Mouse (Mus musculus) erythroblast, embryonic 14.5 days (primary cell): ENCODE measurements around the gene Zkscan16. TPM values are rescaled to one million over a fixed set of nuclear protein-coding genes. Genes with fewer than 3 reads are reported as not detected.
A peak's percentile ranks its signal among the peaks of the same experiment; 100 is the strongest.

Experiments
- H3K27me3 ChIP-seq: 2 replicates; pipeline ENCODE4 v1.6.1; 2012; ENCODE audit warnings: inconsistent platforms; ENCODE audit not compliant: control insufficient read depth
- H3K36me3 ChIP-seq: 2 replicates; pipeline ENCODE4 v1.6.1; 2012; ENCODE audit warnings: mild to moderate bottlenecking, inconsistent platforms; ENCODE audit not compliant: control insufficient read depth
- H3K4me1 ChIP-seq: 2 replicates; pipeline ENCODE4 v1.6.1; 2012; ENCODE audit warnings: inconsistent platforms; ENCODE audit not compliant: control insufficient read depth
- H3K4me3 ChIP-seq: replicated peaks from 2 replicates; pipeline ENCODE3; 2012; ENCODE audit warnings: moderate library complexity, mild to moderate bottlenecking, inconsistent platforms
- H3K9me3 ChIP-seq: 2 replicates; pipeline ENCODE4 v1.6.1; 2012; ENCODE audit warnings: low read length, inconsistent platforms, mixed read lengths; ENCODE audit not compliant: control insufficient read depth
- GATA1 ChIP-seq: IDR thresholded peaks from 2 replicates; pipeline ENCODE4 v1.6.1; 2012; ENCODE audit warnings: low read length, inconsistent platforms, mixed read lengths
- TAL1 ChIP-seq: IDR thresholded peaks from 3 replicates; pipeline ENCODE4 v1.6.1; 2012; ENCODE audit warnings: low read length, inconsistent platforms, mixed read lengths
- polyA plus RNA-seq: library from polyadenylated mRNA; stranded (reverse); fragments of >175 nt; gene quantifications from 2 replicates; pipeline ENCODE4 v1.2.3, GENCODE M21; 2012

The Zkscan16 gene
- polyA plus RNA-seq, 1 experiment, result not detected

DNA sequence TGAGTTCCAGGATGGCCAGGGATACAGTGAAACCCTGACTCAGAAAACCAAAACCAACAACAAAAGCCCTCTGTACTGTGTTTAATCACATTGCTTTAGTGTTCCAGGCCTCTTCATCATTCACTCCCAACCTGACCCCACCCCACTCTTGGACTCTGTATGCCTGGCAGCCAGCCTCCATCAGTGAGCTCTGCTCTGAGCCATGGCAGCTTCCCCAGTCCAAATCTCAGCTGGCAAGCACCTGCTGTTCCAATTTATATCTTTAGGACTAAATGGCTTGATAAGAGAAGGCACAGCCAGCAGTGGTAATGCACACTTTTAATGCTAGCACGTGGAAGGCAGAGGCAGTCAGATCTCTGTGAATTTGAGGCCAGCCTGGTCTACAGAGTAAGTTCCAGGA, 21.7 kb downstream of the Zkscan16 start:
- TF ChIP-seq TAL1, result no peak
- H3K4me1 ChIP-seq, result peaks cover 11% of the 10 kb centered on the region
- H3K27me3 ChIP-seq, result peaks cover 3% of the 10 kb centered on the region; the same call in 1 of the 2 replicates
- no peaks in the 10 kb centered on the region for H3K9me3 ChIP-seq
- H3K4me3 ChIP-seq, result no peak overlapping the region
- H3K36me3 ChIP-seq, result no peaks in the 10 kb centered on the region

- H3K4me3 ChIP-seq, result peak overlapping the region; percentile 31
- TF ChIP-seq TAL1 (peak; percentile 52), GATA1 (0 out of 2 replicates have a peak, but pooled peaks have one; percentile 15)
- peaks cover 30% of the 10 kb centered on the region for H3K4me1 ChIP-seq
- peaks cover 7% of the 10 kb centered on the region for H3K36me3 ChIP-seq
- no peaks in the 10 kb centered on the region for H3K27me3 ChIP-seq
- H3K9me3 ChIP-seq, result no peaks in the 10 kb centered on the region
These were observed 27.2 kb downstream of the Zkscan16 start for GRCm38 (mm10) chr4:58970678-58971077.

GRCm38 (mm10) chr4:58975711-58976110, 32.3 kb downstream of the Zkscan16 start:
- Histone ChIP-seq H3K36me3 (peaks cover 9% of the 10 kb centered on the region), H3K4me1 (peaks cover 13% of the 10 kb centered on the region), H3K4me3 (no peak overlapping the region), H3K9me3 (no peaks in the 10 kb centered on the region), H3K27me3 (no peaks in the 10 kb centered on the region)
- TF ChIP-seq TAL1, result no peak
- no peak for TF ChIP-seq GATA1

- Histone ChIP-seq H3K4me3 (no peak overlapping the region), H3K9me3 (no peaks in the 10 kb centered on the region), H3K27me3 (no peaks in the 10 kb centered on the region), H3K4me1 (peaks cover 16% of the 10 kb centered on the region), H3K36me3 (peaks cover 2% of the 10 kb centered on the region; the same call in 1 of the 2 replicates)
- TF ChIP-seq TAL1, result no peak
- TF ChIP-seq GATA1, result no peak
These were observed 38.0 kb downstream of the Zkscan16 start for GRCm38 (mm10) chr4:58981421-58981820.

DNA sequence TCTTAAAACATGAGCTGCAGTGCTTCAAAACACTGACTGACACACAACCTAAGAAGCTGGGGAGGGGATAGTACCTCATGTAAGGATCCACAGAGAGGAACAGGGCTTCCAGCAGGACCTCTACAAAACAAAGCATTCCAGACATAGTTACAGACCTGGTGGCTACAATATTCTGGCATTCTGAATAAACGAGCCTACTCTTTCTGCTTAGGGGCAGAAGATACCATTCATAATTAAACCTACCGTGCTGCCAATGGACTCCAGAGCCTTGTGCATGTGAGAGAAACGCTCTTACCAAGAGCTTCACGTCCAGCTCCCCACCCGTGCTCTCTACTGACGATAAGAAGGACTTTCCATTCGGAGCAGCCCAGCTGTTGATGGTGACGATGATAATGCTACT, 39.4 kb downstream of the Zkscan16 start:
- H3K4me1 ChIP-seq, result peaks cover 29% of the 10 kb centered on the region
- peaks cover 2% of the 10 kb centered on the region; the same call in 1 of the 2 replicates for H3K36me3 ChIP-seq
- H3K27me3 ChIP-seq, result no peaks in the 10 kb centered on the region
- H3K9me3 ChIP-seq, result no peaks in the 10 kb centered on the region
- H3K4me3 ChIP-seq, result no peak overlapping the region
- no peak for TF ChIP-seq GATA1
- TF ChIP-seq TAL1, result no peak

- Histone ChIP-seq H3K27me3 (no peaks in the 10 kb centered on the region), H3K9me3 (no peaks in the 10 kb centered on the region), H3K4me3 (no peak overlapping the region), H3K4me1 (peaks cover 45% of the 10 kb centered on the region), H3K36me3 (peaks cover 2% of the 10 kb centered on the region; the same call in 1 of the 2 replicates)
- TF ChIP-seq GATA1 (no peak), TAL1 (no peak)
These were observed 41.8 kb downstream of the Zkscan16 start for GRCm38 (mm10) chr4:58985157-58985648.

DNA sequence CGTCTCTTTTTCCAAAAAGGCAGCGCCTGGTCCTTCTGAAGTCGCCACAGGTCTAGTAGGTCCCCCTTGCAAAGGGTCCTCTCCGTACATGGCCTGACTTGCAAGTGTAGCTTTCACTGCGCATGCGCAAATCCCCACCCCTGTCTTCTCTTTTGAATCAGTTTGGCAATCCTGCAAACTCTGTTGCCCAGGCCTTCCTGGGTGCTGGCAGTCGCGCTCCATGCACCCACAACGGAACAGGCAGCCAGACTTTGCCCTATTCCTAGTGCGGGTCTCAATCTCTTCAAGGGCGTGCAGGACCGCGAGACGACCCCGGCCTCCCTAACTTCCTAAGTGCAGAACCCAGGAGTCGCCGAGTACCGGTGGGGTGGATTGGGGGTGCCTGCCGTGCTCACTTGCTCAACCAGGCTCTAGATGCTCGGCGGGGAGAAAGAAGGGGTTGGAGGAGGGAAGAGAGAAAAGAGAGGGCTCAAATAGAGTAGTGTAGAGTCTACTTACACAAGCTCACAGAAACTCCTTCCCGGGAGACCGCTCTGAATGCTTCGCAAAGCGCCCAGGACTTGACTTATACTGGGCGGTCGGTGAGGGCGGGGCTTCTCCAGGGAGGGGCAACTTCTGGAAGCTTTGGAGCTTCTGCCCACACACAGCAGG, 43.2 kb downstream of the Zkscan16 start, which contains the start of gene Ptgr1:
Gene Ptgr1, minus strand, starts transcription at position 580 of the 651 bp plus-strand sequence.
- TF ChIP-seq TAL1 (no peak), GATA1 (no peak)
- no peaks in the 10 kb centered on the region; the same call in 1 of the 2 replicates for H3K36me3 ChIP-seq
- peak within 1 kb of the TSS; percentile 72 for H3K4me3 ChIP-seq
- no peaks in the 10 kb centered on the region for H3K27me3 ChIP-seq
- H3K4me1 ChIP-seq, result peaks cover 59% of the 10 kb centered on the region
- no peaks in the 10 kb centered on the region for H3K9me3 ChIP-seq

- no peaks in the 10 kb centered on the region for H3K27me3 ChIP-seq
- H3K9me3 ChIP-seq, result no peaks in the 10 kb centered on the region
- H3K36me3 ChIP-seq, result no peaks in the 10 kb centered on the region
- no peak for TF ChIP-seq GATA1
- TF ChIP-seq TAL1, result no peak
- H3K4me1 ChIP-seq, result peaks cover 79% of the 10 kb centered on the region
- H3K4me3 ChIP-seq, result no peak overlapping the region
These were observed 46.0 kb downstream of the Zkscan16 start for GRCm38 (mm10) chr4:58989303-58989898.

DNA sequence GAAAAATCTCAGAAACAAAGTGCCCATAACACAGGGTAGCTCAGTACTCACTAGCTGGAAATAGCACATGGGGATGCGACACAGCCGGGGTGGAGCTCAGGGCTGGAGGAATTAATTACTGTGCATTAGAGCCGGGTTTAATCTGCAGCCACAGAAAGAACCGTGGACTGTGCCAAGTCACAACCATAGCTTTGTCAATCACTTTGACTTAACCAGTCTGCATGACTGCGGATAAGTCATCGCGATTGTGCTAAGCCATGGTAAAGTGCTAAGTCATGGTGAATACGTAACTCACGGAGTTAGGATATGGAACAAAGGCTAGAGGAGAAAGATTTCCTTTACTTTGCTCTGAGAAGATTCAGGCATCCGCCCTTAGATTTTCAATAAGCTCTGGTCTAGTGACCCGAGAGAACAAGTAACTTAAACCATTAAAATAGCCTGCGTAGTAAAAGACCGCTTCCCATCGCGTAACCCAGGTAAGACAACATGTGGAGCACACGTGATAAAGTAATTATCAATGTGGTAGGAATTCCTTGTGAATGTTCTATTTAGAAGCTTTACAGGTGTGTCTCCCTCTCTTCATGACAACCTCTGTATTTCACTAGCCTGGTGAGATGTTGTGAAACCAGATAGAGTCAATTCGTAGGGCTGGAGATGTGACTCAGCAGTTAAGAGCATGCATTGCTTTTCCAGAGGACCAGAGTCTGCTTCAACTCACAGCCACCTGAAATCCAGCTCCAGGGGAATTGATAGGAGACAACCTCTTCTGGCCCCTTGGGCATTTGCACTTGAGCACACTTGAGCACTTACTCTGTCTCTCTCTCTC, 47.4 kb downstream of the Zkscan16 start:
- Histone ChIP-seq H3K4me1 (peaks cover 80% of the 10 kb centered on the region), H3K9me3 (no peaks in the 10 kb centered on the region), H3K36me3 (no peaks in the 10 kb centered on the region), H3K27me3 (no peaks in the 10 kb centered on the region), H3K4me3 (no peak overlapping the region)
- TF ChIP-seq GATA1 (no peak), TAL1 (no peak)
